Mouse (Mus musculus) cerebellum, adult 2 months (tissue): ENCODE measurements around the gene Kcnc2.

ENCODE experiments used
- CTCF ChIP-seq: fragments of 200-500 bp; IDR thresholded peaks from 2 replicates; pipeline ENCODE4 v1.5.1; 2011; ENCODE audit warnings: low read depth, mild to moderate bottlenecking, control low read depth, low read length, moderate library complexity, borderline replicate concordance; ENCODE audit not compliant: insufficient read depth
- POLR2A ChIP-seq: fragments of 200-500 bp; IDR thresholded peaks from 2 replicates; pipeline ENCODE4 v1.6.1; 2011; ENCODE audit warnings: low read length, control low read depth, borderline replicate concordance; ENCODE audit not compliant: insufficient read depth

DNA sequence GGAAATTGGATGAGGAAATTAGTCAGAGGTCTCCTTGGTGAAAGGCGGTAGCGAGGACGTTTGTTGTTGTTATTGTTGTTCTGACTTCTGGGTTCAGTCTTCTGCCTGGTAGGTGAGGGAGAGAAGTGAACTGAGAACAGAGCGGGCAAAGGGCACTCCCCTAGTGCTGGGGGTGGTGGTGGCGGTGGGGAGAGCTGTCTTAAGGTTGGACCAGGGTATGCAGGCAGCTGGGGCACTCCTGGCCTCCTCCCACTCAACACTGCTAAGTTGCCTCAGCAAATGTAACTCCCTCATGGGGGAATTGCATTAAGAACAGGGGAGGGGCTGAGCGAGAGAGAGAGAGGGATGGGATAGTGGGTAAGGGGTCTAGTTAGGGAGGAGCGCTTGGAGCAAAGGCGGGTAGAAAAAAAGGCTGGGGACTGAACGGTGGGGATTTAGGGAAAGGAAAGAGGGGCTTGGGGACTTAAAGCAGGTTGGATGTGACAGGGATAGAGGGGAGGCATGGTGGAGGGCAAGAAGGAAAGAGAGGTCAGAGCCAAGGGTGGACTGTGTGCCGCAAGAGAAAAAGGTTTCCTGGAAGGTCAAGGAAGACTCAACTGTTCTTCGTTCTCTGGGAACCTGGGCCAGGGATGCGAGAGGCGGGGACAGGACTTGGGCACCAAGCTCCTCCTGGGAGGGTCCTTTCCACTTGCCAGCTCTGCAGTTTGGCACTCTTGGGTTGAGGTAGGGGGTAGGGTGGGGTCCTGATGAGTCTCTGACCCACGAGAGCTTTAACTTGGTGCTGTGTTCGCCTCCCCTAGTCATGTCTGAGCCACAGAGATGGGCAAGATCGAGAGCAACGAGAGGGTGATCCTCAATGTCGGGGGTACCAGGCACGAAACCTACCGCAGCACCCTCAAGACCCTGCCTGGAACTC lies at the start of gene Kcnc2:
- TF ChIP-seq CTCF (no peak), POLR2A (no peak)
